Mouse (Mus musculus): ENCODE measurements around the gene Arih2. TPM values are rescaled to one million over a fixed set of nuclear protein-coding genes. Genes with fewer than 3 reads are reported as not detected.

Arih2 gene
- total RNA-seq (2023), result 149 TPM

DNA sequence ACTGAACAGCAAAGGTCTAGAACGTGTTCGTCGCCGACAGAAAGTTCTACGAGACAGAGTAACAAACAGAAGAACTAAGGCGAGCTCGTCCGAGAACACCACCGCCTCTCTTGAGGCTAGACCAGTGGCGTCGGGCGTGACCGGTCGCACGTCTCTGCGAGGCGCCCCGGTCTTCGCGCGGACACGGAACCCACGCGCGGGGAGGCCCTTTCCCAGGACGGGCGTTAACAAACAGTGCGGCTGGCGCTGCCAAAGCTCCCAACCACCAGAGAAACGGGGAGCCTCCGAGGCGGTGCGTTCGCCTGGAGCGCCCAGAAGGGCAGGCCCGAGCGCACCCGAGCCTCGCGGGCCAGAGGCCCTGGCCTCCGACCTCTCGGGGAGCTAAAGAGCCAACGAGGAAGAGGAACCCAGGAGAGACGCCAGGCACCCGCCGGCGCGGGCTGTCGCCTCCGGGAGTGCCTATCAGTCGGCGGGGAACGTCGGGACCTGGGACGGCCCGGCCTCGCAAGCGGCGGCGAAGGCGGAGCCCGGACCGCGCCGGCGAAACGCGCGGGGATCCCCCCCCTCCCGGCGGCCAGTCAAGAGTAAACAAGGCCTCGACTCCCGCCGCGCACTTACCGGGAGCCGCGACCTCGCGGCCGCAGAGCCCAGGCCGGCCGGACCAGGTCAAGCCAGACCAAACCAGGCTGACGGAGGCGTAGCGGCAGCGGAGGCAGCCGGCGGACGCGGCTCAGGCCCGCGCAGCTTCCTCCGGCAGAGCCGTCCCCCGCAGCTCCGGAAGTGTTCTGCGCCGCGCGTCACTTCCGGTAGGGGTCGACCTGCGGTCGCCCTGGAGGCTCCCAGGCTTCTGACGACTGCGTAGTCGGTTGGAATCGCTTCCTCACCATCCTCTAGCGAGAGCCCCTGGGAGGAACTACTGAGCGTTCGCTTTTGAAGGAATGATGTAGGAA is at the start of gene Arih2:
TSS of gene Arih2 (minus strand) at position 776 of the 950 bp plus-strand sequence.

DNA sequence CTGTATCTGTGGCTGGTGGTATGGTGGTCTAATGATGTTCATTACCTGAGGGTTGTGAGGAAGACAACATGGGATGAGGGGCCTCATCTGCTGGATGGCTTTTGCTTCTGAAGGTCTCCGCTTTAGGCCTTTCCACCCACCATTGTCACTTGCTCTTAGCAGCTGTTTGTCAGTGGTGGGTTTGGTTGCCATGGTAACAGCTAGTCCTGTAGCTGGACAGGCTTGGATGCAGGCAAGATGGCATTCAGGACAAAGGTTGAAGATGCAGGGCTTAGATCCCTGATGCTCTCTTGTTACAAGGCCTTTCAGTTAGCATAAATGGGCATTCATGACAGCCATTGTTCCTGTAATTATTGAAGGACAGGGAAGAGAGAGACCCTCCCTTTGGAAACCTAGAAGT is 39.9 kb upstream of the Arih2 start, which contains the start of gene Prkar2a:
TSS of gene Prkar2a (plus strand) at position 209 of the 400 bp plus-strand sequence.

DNA sequence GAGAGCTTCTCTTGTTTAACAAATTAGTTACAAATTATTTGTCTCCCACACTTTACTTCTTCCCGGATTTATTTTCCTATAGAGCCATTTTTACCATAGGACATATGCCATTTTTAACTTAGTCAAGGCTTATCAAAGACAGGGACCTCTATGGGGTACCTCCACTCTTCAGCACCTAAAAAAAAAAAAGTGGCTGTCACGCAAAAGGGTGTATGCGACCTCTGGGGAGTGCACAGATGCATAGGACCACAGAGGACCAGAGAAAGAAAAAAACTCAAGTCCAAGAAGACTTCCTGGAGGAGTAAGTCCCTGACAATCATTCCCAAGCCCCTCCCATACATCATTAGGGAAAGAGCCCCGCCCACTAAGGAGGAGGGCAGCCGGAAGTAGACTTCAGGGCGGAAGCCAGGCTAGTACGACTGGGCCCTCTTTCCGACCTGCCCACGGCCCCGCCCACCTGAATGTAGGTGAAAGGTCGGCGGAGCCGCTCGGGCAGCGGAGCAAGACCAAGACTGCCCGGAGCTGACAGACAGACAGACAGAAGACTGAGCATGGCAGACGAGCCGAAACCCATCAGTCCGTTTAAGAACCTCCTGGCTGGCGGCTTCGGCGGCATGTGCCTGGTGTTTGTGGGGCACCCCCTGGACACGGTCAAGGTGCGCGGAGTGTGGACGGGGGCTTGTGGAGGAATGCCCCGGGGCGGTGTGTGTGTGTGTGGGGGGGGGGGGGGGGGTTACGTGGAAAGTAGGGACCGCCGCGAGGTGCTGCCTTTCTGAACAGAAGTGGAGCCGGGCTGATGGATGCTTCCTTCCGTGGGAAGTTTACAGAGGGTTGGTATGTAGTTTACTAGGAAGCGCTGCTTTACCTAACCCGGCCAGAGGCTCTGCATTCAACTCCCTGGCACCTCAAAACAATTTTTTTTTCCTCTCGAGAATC is 12.8 kb upstream of the Arih2 start, which contains the start of gene Slc25a20:
TSS of gene Slc25a20 (plus strand) at position 412 of the 936 bp plus-strand sequence.

DNA sequence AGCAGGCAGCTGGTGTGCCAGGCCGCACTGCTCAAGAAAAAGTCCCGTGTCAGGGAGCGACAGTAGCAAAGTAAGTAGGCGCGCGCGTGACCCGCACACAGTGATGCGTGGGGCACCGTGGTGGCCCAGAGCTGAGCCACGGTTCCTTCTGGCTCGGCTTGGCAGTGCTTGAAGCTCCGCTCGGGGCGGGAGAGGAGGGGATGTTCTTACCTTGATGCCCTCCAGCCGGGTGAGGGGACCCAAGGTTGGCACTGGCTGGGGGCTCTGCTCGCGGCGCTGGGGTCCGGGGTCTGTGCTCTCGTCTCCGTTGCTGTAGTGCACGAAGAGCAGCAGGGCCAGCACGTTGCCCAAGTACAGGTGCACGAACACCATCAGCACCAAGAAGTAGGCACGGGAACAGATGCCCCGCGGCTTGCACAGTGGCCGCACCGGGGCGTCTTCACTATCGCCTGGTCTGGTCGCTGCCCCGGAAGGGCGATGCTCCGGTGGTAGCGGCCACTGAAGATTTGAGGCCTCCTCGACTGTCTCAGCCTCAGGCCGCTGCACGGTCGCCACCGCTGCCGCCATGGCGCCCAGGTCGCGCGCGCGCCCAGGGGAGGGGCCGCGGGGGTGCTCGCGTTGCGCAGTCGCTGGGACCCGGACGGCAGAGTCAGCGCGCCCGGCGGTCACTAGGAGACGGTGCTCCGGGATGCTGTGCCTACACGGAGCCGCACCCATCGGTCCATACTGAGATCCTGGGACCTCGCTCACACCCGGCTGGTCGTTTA is 52.0 kb downstream of the Arih2 start, which contains the start of gene P4htm:
TSS of gene P4htm (minus strand) at position 670 of the 767 bp plus-strand sequence.

DNA sequence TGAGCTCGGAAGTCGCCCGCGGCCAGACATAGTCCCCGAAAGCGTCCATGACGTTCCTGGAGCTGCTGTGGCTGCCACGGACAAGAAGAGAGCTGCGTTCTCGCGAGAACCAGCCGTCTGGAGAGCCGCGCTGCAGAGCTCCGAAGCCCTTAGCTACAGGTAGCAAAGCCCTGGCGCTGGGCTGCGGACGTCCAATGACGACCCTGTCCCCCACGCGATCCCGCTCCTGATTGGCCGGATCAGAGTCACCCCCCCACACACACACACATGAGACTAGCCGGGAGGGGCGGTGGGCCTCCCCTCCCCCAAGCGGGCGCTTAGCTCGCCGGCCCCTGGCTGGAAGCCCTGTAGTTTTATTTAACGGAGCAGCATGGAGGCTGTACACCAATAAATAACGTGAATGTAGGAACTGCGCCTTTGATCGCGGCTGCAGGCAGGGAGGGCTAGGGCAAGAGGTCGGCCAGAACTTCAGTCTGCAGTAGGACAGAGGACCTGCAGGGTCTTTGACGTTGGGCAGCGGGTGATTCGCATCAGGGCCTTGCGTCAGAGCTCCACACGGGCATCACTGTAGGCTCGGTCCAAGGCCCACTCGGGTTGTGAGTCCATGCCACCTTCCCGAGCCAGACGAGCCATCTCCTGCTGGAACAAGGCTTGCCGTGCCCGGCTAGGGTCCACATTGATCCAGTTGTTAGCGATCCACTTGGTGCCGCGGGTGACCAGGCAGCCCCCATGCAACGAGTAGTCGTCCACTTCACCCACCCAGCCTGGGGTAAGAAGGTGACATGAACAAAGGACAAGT is 70.4 kb downstream of the Arih2 start, which contains the start of gene Wdr6:
TSS of gene Wdr6 (minus strand) at position 195 of the 799 bp plus-strand sequence.

DNA sequence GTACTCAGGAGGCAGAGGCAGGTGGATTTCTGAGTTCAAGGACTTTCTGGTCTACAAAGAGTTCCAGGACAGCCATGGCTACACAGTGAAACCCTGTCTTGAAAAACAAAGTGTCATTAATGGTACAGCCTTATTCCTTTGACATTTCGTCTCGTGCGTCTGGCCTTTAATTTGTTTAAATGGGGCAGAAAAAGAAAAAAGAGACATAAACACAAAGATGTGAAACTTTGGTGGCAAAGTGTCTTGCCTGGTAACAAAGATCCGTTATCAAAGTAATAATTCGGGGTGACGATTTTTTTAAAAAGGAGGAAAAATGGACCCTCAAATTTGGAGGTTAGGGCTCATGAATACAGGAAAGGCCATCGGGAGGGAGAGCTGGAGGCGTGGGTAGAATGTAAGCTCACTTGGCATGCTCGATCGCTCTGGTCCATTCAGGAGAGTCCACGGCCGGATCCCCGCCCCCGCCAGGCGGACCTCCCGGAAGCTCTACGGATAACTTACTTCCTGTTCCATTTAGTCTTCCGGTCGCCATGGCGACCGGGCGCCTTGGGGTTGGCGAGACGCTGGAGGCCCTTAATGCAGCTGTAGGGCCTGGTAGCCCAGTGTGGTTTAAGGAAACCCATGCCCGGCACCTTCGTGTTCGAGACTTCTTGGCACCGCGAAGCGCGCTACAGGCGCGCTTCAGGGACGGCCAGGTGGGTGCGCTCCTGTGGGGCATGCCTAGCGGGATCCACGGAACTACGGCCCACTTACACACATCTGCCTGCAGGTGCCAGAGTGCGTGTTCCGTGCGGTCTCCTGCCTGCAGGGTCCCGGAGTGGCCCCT is 79.6 kb downstream of the Arih2 start, which contains the start of gene Dalrd3:
TSS of gene Dalrd3 (plus strand) at position 506 of the 826 bp plus-strand sequence.

DNA sequence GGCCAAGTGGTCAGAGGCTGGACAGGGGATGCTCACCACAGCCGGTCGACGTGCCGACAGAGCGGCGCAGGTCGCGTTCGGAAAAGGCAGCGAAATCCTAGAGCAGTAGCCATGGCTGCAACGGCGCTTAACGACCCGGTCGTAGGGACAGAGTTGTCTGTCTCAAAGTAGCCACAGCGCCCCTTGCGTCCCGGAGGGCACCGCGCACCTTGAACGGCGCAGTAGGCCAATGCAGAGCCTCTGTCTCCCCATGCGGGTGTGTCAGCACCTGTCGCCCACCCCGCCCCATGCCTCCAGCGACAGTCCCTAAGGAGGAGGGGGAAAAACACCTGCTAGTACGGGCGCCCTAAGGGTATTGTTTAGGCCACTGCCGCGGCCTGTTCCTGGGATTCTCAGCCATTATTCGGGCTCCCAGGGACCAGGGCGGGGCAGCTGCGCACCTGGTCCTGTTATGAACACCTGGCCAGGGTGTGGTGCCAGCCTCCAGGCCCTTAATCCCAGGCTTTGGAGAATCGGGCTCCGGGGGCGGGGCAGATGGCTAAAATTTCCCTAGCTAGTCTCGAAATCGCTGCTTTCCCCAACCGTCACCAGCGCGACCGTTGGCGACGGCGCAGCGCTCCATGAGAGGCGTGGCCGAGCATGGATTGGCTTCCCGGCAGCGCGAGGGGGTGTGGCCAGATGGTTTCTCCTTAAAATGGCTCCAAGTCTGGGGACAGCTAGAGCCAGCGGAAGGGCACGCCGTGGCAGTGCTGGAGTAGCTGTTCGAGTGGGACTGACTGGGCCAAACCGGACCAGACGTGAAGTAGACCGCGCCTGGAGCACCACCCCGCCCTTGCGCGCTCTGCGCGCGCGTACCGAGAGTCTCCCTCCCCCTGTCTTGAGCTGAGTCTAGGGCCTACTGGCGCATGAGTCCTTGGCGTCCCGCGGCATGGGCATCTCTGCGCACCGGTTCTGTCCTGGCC is 82.1 kb downstream of the Arih2 start, which contains the start of gene Ndufaf3:
TSS of gene Ndufaf3 (minus strand) at position 620 of the 962 bp plus-strand sequence.

DNA sequence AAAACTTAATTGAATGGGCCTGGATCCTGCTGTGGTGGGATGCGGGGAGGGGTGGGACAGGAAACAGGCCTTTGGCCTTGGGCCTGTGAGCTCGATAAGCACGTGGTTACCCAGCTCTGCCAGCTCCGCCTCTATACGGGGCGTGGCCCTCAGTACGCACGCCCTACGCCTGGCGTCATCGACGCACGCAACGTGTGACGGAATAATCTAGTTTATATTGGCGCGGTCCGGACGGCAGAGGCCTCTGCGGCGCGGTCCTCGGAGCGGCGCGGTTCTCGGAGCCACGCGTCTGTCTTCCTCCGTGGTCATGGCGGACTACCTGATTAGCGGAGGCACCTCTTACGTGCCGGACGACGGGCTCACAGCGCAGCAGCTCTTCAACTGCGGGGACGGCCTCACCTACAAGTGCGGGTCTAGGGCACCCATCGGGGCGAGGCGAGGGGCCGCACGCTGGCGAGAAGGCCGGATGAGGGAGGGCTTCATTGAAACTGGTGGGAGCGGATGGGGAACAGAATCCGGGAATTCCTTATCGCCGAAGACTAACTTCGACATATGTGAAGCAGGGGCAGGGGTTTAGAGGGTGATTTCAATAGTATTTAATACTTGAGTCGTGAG is 88.9 kb downstream of the Arih2 start, which contains the start of gene Impdh2:
TSS of gene Impdh2 (plus strand) at position 60 of the 615 bp plus-strand sequence.

Other genes starting within 250 kb of the Arih2 start
- not detected for gene Ccdc36, start 220.9 kb downstream of the Arih2 start, total RNA-seq (2023)
- gene BC048562, start 212.9 kb downstream of the Arih2 start, total RNA-seq (2023), result not detected
- gene Ccdc71, start 188.9 kb downstream of the Arih2 start, total RNA-seq (2023), result 25.0 TPM
- 4.3 TPM for gene Klhdc8b, start 187.8 kb downstream of the Arih2 start, total RNA-seq (2023)
- gene Lamb2, start 169.7 kb downstream of the Arih2 start, total RNA-seq (2023), result 2.4 TPM
- gene Usp19, start 158.8 kb downstream of the Arih2 start, total RNA-seq (2023), result 305 TPM
- gene Qars, start 141.7 kb downstream of the Arih2 start, total RNA-seq (2023), result 180 TPM
- gene Qrich1, start 132.6 kb downstream of the Arih2 start, total RNA-seq (2023), result 222 TPM
- 204 TPM for gene Impdh2, start 89.1 kb downstream of the Arih2 start, total RNA-seq (2023)
- 18.4 TPM for gene Ndufaf3, start 82.0 kb downstream of the Arih2 start, total RNA-seq (2023)
- 48.9 TPM for gene Dalrd3, start 79.5 kb downstream of the Arih2 start, total RNA-seq (2023)
- 30.9 TPM for gene Wdr6, start 70.6 kb downstream of the Arih2 start, total RNA-seq (2023)
- 8.6 TPM for gene P4htm, start 51.7 kb downstream of the Arih2 start, total RNA-seq (2023)
- gene Slc25a20, start 12.7 kb upstream of the Arih2 start, total RNA-seq (2023), result 19.7 TPM
- 10.8 TPM for gene Prkar2a, start 39.9 kb upstream of the Arih2 start, total RNA-seq (2023)
- gene Ip6k2, start 134.4 kb upstream of the Arih2 start, total RNA-seq (2023), result 64.3 TPM
- 15.1 TPM for gene Nckipsd, start 159.0 kb upstream of the Arih2 start, total RNA-seq (2023)
- gene Celsr3, start 176.9 kb upstream of the Arih2 start, total RNA-seq (2023), result 0.15 TPM
- gene Slc26a6, start 203.9 kb upstream of the Arih2 start, total RNA-seq (2023), result 20.9 TPM